Mouse (Mus musculus): ENCODE measurements at regions not wholly inside any gene's neighbourhood (a gene's known extent, or its start where the extent isn't known, plus 50 kb on each side); places are given as distances from the start of the nearest gene placed in this dataset.

DNA sequence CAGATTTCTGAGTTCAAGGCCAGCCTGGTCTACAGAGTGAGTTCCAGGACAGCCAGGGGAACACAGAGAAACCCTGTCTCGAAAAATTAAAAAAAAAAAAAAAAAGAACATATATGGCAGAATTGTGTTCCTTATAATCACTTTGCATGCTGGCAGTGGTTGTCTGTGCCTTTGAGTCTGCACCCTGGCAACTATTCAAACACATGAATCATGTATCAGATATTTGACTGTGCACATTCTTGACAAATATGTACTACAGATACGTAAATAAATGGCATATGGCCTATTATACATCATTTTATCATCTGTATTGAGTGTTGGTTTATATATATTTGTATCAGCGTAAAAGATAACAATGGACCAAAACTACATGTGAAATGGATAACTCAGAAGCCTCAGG is 246.7 kb upstream of the N4bp1 start:
- ATAC-seq (ENCODE audit: insufficient read depth, low FRiP score) = no peak
- H3K36me3 ChIP-seq (ENCODE audit: control insufficient read depth, insufficient read depth, low read length) = no peaks in the 10 kb centered on the region
- no peak overlapping the region for H3K9ac ChIP-seq (ENCODE audit: low read length)
- no peak overlapping the region for H3K4me3 ChIP-seq (replicated peaks; ENCODE audit: low read length)
- 78% methylated on average over 3 of the region's 3 CpGs for WGBS
- no peaks in the 10 kb centered on the region for H3K4me1 ChIP-seq (ENCODE audit: control insufficient read depth, insufficient read depth, low read length)
- no peaks in the 10 kb centered on the region for H3K9me3 ChIP-seq (replicated peaks; ENCODE audit: control insufficient read depth, low read length)
- H3K27ac ChIP-seq (ENCODE audit: low read length) = no peak overlapping the region
- H3K27me3 ChIP-seq (ENCODE audit: control insufficient read depth, insufficient read depth, low read length) = no peaks in the 10 kb centered on the region
- no peak overlapping the region for H3K4me2 ChIP-seq (ENCODE audit: low read depth, low read length)

DNA sequence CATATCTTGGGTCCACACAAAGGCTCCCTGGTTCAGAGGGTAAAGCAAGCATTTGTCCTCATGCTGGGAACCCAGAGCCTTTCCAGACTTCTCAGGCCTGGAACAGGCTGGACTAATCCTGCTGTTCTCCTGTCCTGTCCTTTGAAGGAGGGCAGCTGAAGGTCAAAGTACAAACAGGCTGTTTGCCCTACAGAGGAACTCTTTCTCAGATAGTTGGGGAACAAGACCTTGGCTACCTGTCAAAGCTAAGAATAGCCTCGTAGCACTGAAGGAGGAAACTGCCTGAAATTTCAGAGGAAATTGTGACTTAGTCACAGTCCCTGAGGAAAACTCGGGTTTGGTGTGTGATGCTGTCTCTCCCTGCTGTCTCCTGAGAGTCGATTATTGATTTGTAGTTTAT is 245.6 kb upstream of the N4bp1 start:
- H3K36me3 ChIP-seq (ENCODE audit: control insufficient read depth, insufficient read depth, low read length) = no peaks in the 10 kb centered on the region
- no peak overlapping the region for H3K4me3 ChIP-seq (replicated peaks; ENCODE audit: low read length)
- no peaks in the 10 kb centered on the region for H3K9me3 ChIP-seq (replicated peaks; ENCODE audit: control insufficient read depth, low read length)
- H3K4me1 ChIP-seq (ENCODE audit: control insufficient read depth, insufficient read depth, low read length) = no peaks in the 10 kb centered on the region
- no peak for ATAC-seq (ENCODE audit: insufficient read depth, low FRiP score)
- H3K27me3 ChIP-seq (ENCODE audit: control insufficient read depth, insufficient read depth, low read length) = no peaks in the 10 kb centered on the region
- no peak overlapping the region for H3K9ac ChIP-seq (ENCODE audit: low read length)
- no peak overlapping the region for H3K4me2 ChIP-seq (ENCODE audit: low read depth, low read length)
- H3K27ac ChIP-seq (ENCODE audit: low read length) = no peak overlapping the region
- WGBS = 40% methylated on average over 3 of the region's 3 CpGs

DNA sequence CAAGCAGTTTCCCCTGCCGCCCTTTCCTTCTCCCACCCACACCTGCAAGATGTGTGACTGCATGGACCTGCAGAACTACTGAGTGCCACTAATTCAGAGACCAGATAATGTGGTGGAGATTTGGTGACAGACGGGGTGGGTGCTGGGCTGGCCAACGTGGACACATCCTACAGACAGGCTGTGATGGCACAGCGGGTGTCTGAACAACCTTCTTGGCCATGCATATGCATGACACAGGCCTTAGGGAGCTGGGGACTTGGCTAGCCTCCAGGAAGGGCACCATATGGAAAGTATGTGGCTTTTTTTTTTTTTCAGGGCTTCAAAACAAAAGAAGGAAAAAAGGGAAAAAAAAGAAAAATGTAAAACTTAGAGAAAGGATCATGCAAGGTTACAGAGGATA is 243.5 kb upstream of the N4bp1 start:
- H3K4me3 ChIP-seq (replicated peaks; ENCODE audit: low read length) = no peak overlapping the region
- no peak for ATAC-seq (ENCODE audit: insufficient read depth, low FRiP score)
- H3K9ac ChIP-seq (ENCODE audit: low read length) = no peak overlapping the region

DNA sequence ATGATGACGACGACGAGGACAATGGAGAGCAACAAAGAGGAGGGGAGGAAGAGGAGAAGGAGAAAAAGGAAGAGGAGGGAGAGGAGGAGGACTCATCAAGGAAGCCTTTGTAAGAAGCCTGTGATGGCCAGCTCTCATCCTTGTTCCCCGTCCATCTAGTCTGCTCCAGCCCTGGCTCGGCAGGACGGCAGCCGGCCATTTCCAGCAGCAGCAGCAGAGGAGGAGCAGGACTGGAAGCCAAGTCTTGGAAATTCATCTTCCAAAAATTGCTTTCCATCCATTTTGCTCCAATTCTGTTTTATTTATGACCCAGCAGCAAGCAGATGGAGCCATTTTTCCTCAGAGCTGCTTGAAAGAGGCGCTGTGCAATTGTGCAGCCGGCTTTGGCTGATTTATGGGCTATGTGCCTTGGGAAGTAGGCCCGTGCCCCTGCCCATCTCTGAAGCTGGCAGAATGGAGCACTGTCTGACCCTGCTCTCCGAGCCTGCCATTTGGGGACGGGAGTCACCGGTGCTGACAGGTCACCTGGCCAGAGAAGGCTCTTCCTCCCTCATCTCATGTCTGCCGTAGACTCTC is 231.2 kb upstream of the N4bp1 start:
- Histone ChIP-seq H3K27me3 (ENCODE audit: control insufficient read depth, insufficient read depth, low read length) (no peaks in the 10 kb centered on the region), H3K36me3 (ENCODE audit: control insufficient read depth, insufficient read depth, low read length) (no peaks in the 10 kb centered on the region), H3K4me3 (replicated peaks; ENCODE audit: low read length) (no peak overlapping the region), H3K4me2 (ENCODE audit: low read depth, low read length) (no peak overlapping the region), H3K9ac (ENCODE audit: low read length) (no peak overlapping the region), H3K4me1 (ENCODE audit: control insufficient read depth, insufficient read depth, low read length) (no peaks in the 10 kb centered on the region), H3K27ac (ENCODE audit: low read length) (no peak overlapping the region), H3K9me3 (replicated peaks; ENCODE audit: control insufficient read depth, low read length) (no peaks in the 10 kb centered on the region)
- ATAC-seq (ENCODE audit: insufficient read depth, low FRiP score) = no peak
- WGBS = 58% methylated on average over 14 of the region's 14 CpGs

More for the DNA sequence above, 243.5 kb upstream of the N4bp1 start:
- Histone ChIP-seq H3K4me2 (ENCODE audit: low read depth, low read length) (no peak overlapping the region), H3K27ac (ENCODE audit: low read length) (no peak overlapping the region), H3K27me3 (ENCODE audit: control insufficient read depth, insufficient read depth, low read length) (no peaks in the 10 kb centered on the region), H3K4me1 (ENCODE audit: control insufficient read depth, insufficient read depth, low read length) (no peaks in the 10 kb centered on the region), H3K36me3 (ENCODE audit: control insufficient read depth, insufficient read depth, low read length) (no peaks in the 10 kb centered on the region), H3K9me3 (replicated peaks; ENCODE audit: control insufficient read depth, low read length) (no peaks in the 10 kb centered on the region)
- WGBS = 69% methylated on average over 4 of the region's 4 CpGs

DNA sequence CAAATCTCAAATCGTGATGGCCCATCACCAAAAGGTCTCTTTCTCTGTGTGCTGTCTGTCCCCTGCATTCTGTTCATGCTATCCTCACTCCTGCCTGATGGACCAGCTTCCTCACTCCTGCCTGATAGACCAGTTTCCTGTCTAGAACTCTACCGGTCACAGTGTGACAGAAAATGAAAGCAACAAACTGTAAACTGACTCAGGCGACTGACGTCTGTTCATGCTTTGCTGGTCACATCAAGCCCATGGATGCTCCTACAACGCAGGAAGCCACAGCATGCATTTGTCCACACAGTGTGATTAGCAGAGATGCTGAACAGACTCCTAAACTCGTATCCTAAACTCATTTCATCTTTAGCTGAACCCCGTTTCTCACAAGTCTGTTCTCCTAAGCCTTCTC is 227.3 kb upstream of the N4bp1 start:
- Histone ChIP-seq H3K27ac (ENCODE audit: low read length) (no peak overlapping the region), H3K4me1 (ENCODE audit: control insufficient read depth, insufficient read depth, low read length) (no peaks in the 10 kb centered on the region), H3K36me3 (ENCODE audit: control insufficient read depth, insufficient read depth, low read length) (no peaks in the 10 kb centered on the region), H3K4me2 (ENCODE audit: low read depth, low read length) (no peak overlapping the region), H3K9ac (ENCODE audit: low read length) (no peak overlapping the region), H3K4me3 (replicated peaks; ENCODE audit: low read length) (no peak overlapping the region), H3K9me3 (replicated peaks; ENCODE audit: control insufficient read depth, low read length) (no peaks in the 10 kb centered on the region), H3K27me3 (ENCODE audit: control insufficient read depth, insufficient read depth, low read length) (no peaks in the 10 kb centered on the region)
- WGBS = 75% methylated on average over 7 of the region's 7 CpGs
- ATAC-seq (ENCODE audit: insufficient read depth, low FRiP score) = no peak

DNA sequence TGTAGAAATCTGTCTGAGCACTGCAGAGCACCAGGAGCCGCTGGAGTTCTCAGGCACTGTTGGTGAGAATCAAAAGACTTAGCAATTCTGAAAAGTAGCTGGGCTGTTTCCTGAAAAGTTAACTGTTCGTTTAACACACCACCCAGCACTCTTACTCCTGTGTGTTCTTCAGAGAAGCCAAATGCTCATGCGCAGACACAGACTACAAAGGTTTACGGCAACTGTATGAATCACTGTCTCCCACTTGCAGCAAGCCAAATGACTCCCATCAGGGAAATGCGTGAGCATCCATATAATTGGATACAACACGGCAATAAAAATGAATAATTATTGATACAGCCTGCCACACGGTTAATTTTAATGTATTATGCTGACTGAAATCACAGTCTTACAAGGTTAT is 220.0 kb upstream of the N4bp1 start:
- H3K4me2 ChIP-seq (ENCODE audit: low read depth, low read length) = no peak overlapping the region
- ATAC-seq (ENCODE audit: insufficient read depth, low FRiP score) = no peak
- H3K4me1 ChIP-seq (ENCODE audit: control insufficient read depth, insufficient read depth, low read length) = no peaks in the 10 kb centered on the region
- no peaks in the 10 kb centered on the region for H3K36me3 ChIP-seq (ENCODE audit: control insufficient read depth, insufficient read depth, low read length)
- no peak overlapping the region for H3K4me3 ChIP-seq (replicated peaks; ENCODE audit: low read length)
- H3K27me3 ChIP-seq (ENCODE audit: control insufficient read depth, insufficient read depth, low read length) = no peaks in the 10 kb centered on the region
- H3K9ac ChIP-seq (ENCODE audit: low read length) = no peak overlapping the region
- H3K9me3 ChIP-seq (replicated peaks; ENCODE audit: control insufficient read depth, low read length) = no peaks in the 10 kb centered on the region
- H3K27ac ChIP-seq (ENCODE audit: low read length) = no peak overlapping the region
- WGBS = 72% methylated on average over 7 of the region's 7 CpGs

DNA sequence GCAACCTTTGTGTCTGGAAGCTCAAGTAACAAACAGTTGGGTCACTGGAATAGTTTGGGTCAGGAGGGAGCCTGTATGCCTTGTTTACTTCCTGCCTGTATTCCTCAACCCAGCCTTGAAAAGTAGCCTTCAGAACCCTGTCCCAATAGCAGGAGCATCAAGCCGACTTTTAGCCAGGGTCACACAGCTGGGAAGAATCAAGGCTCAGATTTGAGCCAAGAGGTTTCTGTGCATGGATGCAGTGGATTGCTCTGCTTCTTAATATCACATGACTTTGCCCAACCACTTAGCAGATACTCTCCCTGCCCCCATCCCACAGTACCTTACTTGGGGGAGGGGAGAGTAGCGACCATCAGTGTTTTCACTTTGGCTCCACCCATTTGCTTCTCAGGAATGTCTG is 210.2 kb upstream of the N4bp1 start:
- WGBS = 37% methylated on average over 2 of the region's 2 CpGs
- Histone ChIP-seq H3K36me3 (ENCODE audit: control insufficient read depth, insufficient read depth, low read length) (no peaks in the 10 kb centered on the region), H3K27me3 (ENCODE audit: control insufficient read depth, insufficient read depth, low read length) (no peaks in the 10 kb centered on the region), H3K9me3 (replicated peaks; ENCODE audit: control insufficient read depth, low read length) (no peaks in the 10 kb centered on the region), H3K27ac (ENCODE audit: low read length) (no peak overlapping the region), H3K9ac (ENCODE audit: low read length) (no peak overlapping the region), H3K4me2 (ENCODE audit: low read depth, low read length) (no peak overlapping the region), H3K4me1 (ENCODE audit: control insufficient read depth, insufficient read depth, low read length) (no peaks in the 10 kb centered on the region), H3K4me3 (replicated peaks; ENCODE audit: low read length) (no peak overlapping the region)
- no peak for ATAC-seq (ENCODE audit: insufficient read depth, low FRiP score)

DNA sequence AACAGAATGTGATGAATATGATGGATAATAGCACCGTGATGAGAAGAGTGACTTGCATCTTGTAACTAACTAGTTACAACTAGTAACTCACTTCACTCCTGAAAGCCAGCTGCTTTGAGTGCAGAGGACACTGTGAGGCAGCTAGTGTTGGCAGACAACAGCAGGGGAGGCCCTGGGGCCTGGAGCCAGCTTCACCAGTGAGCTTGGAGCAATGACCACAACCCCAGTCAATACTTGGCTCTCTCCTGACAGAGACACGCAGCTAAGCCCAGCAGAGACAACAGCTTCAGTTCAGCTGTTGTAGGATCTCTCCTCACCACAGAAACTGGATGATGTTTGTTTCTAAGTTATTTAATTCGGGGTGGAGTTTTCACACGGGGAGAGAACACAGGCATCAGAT is 209.6 kb upstream of the N4bp1 start:
- H3K9ac ChIP-seq (ENCODE audit: low read length) = no peak overlapping the region
- no peaks in the 10 kb centered on the region for H3K4me1 ChIP-seq (ENCODE audit: control insufficient read depth, insufficient read depth, low read length)
- no peak overlapping the region for H3K4me2 ChIP-seq (ENCODE audit: low read depth, low read length)
- no peaks in the 10 kb centered on the region for H3K36me3 ChIP-seq (ENCODE audit: control insufficient read depth, insufficient read depth, low read length)
- no peak overlapping the region for H3K27ac ChIP-seq (ENCODE audit: low read length)
- WGBS = 64% methylated on average over 4 of the region's 4 CpGs
- no peaks in the 10 kb centered on the region for H3K27me3 ChIP-seq (ENCODE audit: control insufficient read depth, insufficient read depth, low read length)
- no peaks in the 10 kb centered on the region for H3K9me3 ChIP-seq (replicated peaks; ENCODE audit: control insufficient read depth, low read length)
- ATAC-seq (ENCODE audit: insufficient read depth, low FRiP score) = no peak
- H3K4me3 ChIP-seq (replicated peaks; ENCODE audit: low read length) = no peak overlapping the region

DNA sequence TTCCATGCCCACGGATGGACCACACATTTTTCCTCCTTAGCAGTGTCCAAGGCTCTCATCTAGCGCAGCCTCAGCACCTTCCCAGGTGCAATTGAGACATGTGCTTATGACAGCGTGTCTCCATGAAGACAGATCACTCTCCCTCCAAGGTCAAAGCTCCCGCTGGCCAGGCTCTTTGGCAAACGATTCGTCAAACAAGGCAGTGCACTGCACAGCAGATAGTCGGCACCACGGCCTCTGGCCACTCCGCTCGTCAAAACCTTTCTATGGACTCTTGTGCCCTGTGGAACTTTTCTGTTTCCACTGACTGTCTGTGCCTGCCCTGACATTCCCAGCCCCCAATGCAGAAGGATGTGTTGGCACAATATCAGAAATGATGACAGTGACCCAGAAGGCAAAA is 208.7 kb upstream of the N4bp1 start:
- Histone ChIP-seq H3K9ac (ENCODE audit: low read length) (no peak overlapping the region), H3K9me3 (replicated peaks; ENCODE audit: control insufficient read depth, low read length) (no peaks in the 10 kb centered on the region), H3K36me3 (ENCODE audit: control insufficient read depth, insufficient read depth, low read length) (no peaks in the 10 kb centered on the region), H3K27ac (ENCODE audit: low read length) (no peak overlapping the region), H3K4me3 (replicated peaks; ENCODE audit: low read length) (no peak overlapping the region), H3K4me1 (ENCODE audit: control insufficient read depth, insufficient read depth, low read length) (no peaks in the 10 kb centered on the region), H3K27me3 (ENCODE audit: control insufficient read depth, insufficient read depth, low read length) (no peaks in the 10 kb centered on the region), H3K4me2 (ENCODE audit: low read depth, low read length) (no peak overlapping the region)
- 36% methylated on average over 10 of the region's 10 CpGs for WGBS
- no peak for ATAC-seq (ENCODE audit: insufficient read depth, low FRiP score)

DNA sequence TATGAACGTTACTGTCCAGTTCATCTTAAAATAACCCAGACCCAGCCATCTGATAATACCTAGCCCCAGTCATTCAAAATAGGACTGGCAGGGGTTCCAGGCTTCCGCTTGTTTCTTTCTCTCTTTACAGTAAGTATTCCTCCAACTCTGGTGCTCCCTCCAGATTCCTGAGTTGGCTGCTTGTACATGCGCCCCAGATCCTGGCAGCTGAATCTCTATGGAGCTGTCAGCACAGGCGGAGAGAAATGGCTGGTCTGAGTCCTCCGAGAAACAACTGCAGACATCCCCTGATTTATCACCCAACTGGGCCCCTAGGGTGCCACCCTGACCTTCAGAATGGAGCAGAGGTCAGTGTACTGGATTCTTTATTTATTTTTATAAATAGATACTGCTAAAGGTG is 208.0 kb upstream of the N4bp1 start:
- ATAC-seq (ENCODE audit: insufficient read depth, low FRiP score) = no peak
- no peak overlapping the region for H3K9ac ChIP-seq (ENCODE audit: low read length)
- H3K9me3 ChIP-seq (replicated peaks; ENCODE audit: control insufficient read depth, low read length) = no peaks in the 10 kb centered on the region
- H3K27ac ChIP-seq (ENCODE audit: low read length) = no peak overlapping the region
- H3K4me1 ChIP-seq (ENCODE audit: control insufficient read depth, insufficient read depth, low read length) = no peaks in the 10 kb centered on the region
- H3K4me2 ChIP-seq (ENCODE audit: low read depth, low read length) = no peak overlapping the region
- no peaks in the 10 kb centered on the region for H3K36me3 ChIP-seq (ENCODE audit: control insufficient read depth, insufficient read depth, low read length)
- no peak overlapping the region for H3K4me3 ChIP-seq (replicated peaks; ENCODE audit: low read length)
- H3K27me3 ChIP-seq (ENCODE audit: control insufficient read depth, insufficient read depth, low read length) = no peaks in the 10 kb centered on the region
- WGBS = 57% methylated on average over 5 of the region's 5 CpGs
